Mouse (Mus musculus) right cerebral cortex, postnatal 10 days (tissue): ENCODE measurements around the gene Gm20388.
A peak's percentile ranks its signal among the peaks of the same experiment; 100 is the strongest.
"Not testable (repeated sequence)": the region's sequence is repeated elsewhere in the genome, so short reads cannot be mapped to it uniquely, and the experiment has no call there.

Experiments
- DNase-seq, 2 experiments: peaks; one replicate each; pipeline ENCODE4 v3.0.0; 2021; ENCODE audit warnings: low spot score in 2 of 2

The Gm20388 gene

GRCm38 (mm10) chr8:123097216-123097615, 3186.6 kb downstream of the Gm20388 start:
- peak; percentile 73 to 74 for DNase-seq

GRCm38 (mm10) chr8:123097786-123098584, 3187.3 kb downstream of the Gm20388 start:
- peak; percentile 76 to 77 for DNase-seq

GRCm38 (mm10) chr8:123100288-123100687, 3189.6 kb downstream of the Gm20388 start:
- DNase-seq: no peak

- no peak for DNase-seq
These were observed 3190.6 kb downstream of the Gm20388 start for GRCm38 (mm10) chr8:123101244-123101643.

GRCm38 (mm10) chr8:123101735-123102685, 3191.4 kb downstream of the Gm20388 start, which contains the start of gene Rpl13:
TSS of gene Rpl13 (plus strand) at chr8:123102350.
- peak; percentile 99 for DNase-seq

GRCm38 (mm10) chr8:123102855-123103254, 3192.2 kb downstream of the Gm20388 start:
- not testable (repeated sequence) for DNase-seq

- no peak for DNase-seq
These were observed 3192.6 kb downstream of the Gm20388 start for GRCm38 (mm10) chr8:123103285-123103684.

- no peak for DNase-seq
These were observed 3193.6 kb downstream of the Gm20388 start for GRCm38 (mm10) chr8:123104046-123104767.

GRCm38 (mm10) chr8:123105553-123106326, 3195.1 kb downstream of the Gm20388 start:
- DNase-seq: no peak

GRCm38 (mm10) chr8:123106531-123106930, 3195.9 kb downstream of the Gm20388 start:
- DNase-seq: no peak

- no peak for DNase-seq
These were observed 3197.4 kb downstream of the Gm20388 start for GRCm38 (mm10) chr8:123108010-123108409.

GRCm38 (mm10) chr8:123108953-123109352, 3198.3 kb downstream of the Gm20388 start:
- DNase-seq: no peak

GRCm38 (mm10) chr8:123110649-123111048, 3200.0 kb downstream of the Gm20388 start:
- DNase-seq: peak in 1 of 2 experiments; percentile 57

GRCm38 (mm10) chr8:123112892-123113291, 3202.3 kb downstream of the Gm20388 start:
- DNase-seq: no peak

- DNase-seq: no peak
These were observed 3203.3 kb downstream of the Gm20388 start for GRCm38 (mm10) chr8:123113908-123114469.

GRCm38 (mm10) chr8:123114644-123115043, 3204.0 kb downstream of the Gm20388 start:
- DNase-seq: no peak

- peak; percentile 39 to 51 for DNase-seq
These were observed 3206.6 kb downstream of the Gm20388 start, which contains the start of gene Cpne7 for GRCm38 (mm10) chr8:123117127-123117731. TSS of gene Cpne7 (plus strand) at chr8:123117374.

GRCm38 (mm10) chr8:123117744-123118143, 3207.1 kb downstream of the Gm20388 start:
- DNase-seq: no peak

GRCm38 (mm10) chr8:123122059-123122458, 3211.4 kb downstream of the Gm20388 start:
- DNase-seq: peak in 1 of 2 experiments; percentile 37

GRCm38 (mm10) chr8:123122670-123123069, 3212.0 kb downstream of the Gm20388 start:
- no peak for DNase-seq
